Mouse (Mus musculus): ENCODE data around the gene Macrod2.

DNA sequence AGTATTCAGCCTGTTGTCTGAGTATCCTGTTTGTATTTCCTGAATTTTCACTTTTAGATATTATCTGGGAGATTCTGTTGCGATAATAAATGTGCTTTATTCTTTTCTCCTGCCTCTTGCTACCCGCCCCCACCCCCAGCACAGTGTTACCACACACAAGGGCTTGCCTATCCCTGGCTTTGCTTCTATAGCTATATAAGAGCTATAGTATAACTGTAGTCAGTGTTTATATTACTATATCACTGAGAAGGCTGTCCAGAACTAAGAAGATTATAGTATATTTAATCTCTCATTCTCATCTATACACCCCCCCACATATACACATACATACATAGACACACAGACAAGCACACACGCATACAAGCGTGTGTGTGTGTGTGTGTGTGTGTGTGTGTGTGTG is 374.4 kb downstream of the Macrod2 start:
- TF ChIP-seq CTCF (IDR thresholded peaks at IDR 0.05; ENCODE audit: control insufficient read depth, insufficient read depth, insufficient read length), result no peak
- TF ChIP-seq FOSL1 (IDR thresholded peaks at IDR 0.05; ENCODE audit: insufficient read depth, low read length, poor library complexity, severe bottlenecking), result no peak
- TF ChIP-seq USF1 (IDR thresholded peaks at IDR 0.05; ENCODE audit: low read depth), result no peak
- TF ChIP-seq CEBPB (IDR thresholded peaks at IDR 0.05; ENCODE audit: low read depth), result no peak
- no peak for TF ChIP-seq MAX (IDR thresholded peaks at IDR 0.05)
- TF ChIP-seq MYOD1 (IDR thresholded peaks at IDR 0.05; ENCODE audit: control insufficient read depth, insufficient read length, low read depth), result no peak

All from C2C12 (cell line).